Mouse (Mus musculus) kidney, adult 2 months (tissue): Measurements from ENCODE around the gene Gm17581.

Experiments
- CTCF ChIP-seq: fragments of 200-500 bp; conservative IDR thresholded peaks from 2 replicates; pipeline ENCODE4 v1.5.1; 2011; ENCODE audit warnings: low read depth, mild to moderate bottlenecking, control low read depth, low read length, moderate library complexity, mixed read lengths; ENCODE audit not compliant: insufficient read depth, insufficient read length
- POLR2A ChIP-seq: fragments of 200-500 bp; IDR thresholded peaks from one replicate; pipeline ENCODE4 v1.6.1; 2011; ENCODE audit warnings: low read depth, low read length, control low read depth

DNA sequence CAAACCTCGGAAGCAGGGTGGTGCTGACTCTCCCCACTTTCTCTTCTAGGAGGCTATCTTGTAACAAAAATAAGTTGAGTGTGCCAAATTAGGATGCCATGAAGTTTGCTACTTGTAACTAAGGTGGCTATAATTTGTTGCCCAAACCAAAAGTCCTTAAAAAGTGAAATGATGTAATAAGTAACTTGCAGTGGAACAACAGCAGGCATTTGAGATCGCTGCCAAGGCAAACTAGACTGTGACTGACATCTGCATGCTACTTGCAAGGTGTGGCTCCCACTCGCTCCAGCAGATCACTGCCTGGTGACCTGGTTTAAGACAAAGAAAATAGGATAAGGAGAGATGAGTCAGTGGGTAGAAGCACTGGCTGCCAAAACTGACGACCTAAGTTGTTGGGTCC lies 42.5 kb downstream of the Gm17581 start:
- TF ChIP-seq CTCF: no peak
- no peak for TF ChIP-seq POLR2A
